Mouse (Mus musculus) lung, adult 10 weeks (tissue): ENCODE measurements around the gene Col4a3. TPM values are rescaled to one million over a fixed set of nuclear protein-coding genes. Genes with fewer than 3 reads are reported as not detected.

Experiments
- polyA plus RNA-seq: library from polyadenylated mRNA; stranded (reverse); fragments of 350-450 nt; fragmentation: Illumina TruSeq; extraction: RNeasy Lipid Tissue Mini Kit (QIAGEN cat#74804); gene quantifications from one replicate; pipeline ENCODE4 v1.2.3, GENCODE M21; 2014; ENCODE audit warnings: low read depth, low replicate concordance; ENCODE audit not compliant: insufficient read depth

Col4a3 gene
- polyA plus RNA-seq, result 14.0 TPM

DNA sequence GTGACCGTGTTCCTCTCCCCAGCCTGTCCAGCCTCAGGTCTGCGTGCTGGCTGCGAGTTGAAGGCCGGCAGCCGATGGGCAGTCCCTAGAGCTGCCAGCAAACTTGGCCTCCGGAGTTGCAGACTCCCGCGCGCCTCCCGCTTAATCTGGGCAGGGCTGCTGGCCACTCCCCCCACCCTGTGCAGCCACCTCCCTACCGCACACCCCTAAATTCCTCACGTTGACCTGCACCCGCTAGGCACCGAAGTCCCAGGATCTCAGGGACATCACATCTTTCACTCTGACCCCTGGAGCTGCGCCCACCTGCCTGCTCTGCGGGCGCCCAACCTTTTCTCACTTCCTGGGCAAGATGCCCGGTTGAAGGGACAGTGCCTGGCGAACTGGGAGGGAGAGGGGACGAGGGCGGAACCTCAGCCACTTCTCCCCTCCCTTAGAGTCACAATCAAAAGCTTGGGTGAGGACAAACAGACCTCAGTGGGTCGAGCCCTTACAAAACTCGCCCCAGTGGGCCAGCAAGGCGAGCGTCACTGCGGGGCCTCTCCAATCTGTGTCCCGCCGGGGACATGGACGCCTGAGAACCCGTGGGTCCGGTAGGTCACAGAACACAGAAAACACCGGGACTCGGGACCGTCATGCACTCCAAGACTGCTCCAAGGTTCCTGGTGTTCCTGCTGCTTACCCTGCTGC is at the start of gene Col4a3, which contains the start of gene Col4a4:
Gene Col4a3, plus strand, starts transcription at position 209 of the 687 bp plus-strand sequence.
Gene Col4a4, minus strand, starts transcription at position 137 of the 687 bp plus-strand sequence.

DNA sequence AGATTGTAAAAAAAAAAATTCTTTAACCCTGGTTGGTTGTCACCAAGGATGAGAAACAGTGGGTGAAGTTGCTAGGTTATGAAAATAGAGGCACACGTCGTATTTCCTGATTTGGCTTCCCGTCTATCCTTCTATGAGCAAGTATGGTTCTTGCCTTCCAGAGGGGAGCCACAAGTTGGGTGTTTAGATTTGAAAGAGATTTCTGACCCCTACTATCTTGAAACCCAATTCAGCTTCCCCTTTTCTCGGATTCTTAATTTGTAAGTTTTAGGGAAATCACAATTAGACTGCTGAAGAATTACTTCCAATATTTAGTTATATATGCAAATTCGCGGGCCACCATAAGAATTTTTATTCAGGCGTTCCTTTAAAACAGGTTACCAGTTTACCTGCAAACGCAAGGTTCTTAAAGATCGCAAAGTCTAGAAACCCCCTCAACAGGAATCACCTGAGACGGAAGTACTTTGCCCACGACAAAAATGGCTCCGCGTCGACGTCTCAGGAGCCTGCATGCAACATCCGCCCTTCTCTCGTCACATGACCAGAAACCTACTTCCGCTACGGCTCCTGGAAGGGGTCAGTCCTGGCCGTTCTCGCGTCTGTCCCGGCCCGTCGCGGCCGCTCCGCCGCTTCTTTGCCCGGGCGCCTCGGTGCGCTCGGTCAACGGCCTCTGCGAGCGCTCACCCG is 137.8 kb downstream of the Col4a3 start, which contains the start of gene Mff:
Gene Mff, plus strand, starts transcription at position 552 of the 687 bp plus-strand sequence.

DNA sequence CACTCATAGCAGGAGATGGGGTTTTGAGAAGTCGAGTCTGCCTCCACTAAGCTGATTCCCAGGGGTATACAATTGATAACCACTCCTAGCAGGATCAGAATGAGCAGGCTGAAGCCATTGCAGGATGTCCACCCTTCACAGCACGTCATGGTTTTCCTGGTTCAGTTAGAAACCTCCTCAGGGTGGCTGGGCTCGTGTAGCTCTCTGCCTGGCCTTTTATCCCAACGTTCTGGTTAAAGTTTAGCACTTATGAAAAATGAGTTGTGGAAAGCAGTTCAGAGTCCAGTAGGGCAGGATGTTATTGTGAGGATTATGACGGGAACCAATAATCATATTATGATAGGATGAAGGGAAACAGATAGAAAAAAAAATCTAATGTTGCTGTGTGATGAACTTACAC is 181.5 kb downstream of the Col4a3 start, which contains the start of gene Tm4sf20:
Gene Tm4sf20, minus strand, starts transcription at position 193 of the 400 bp plus-strand sequence.

DNA sequence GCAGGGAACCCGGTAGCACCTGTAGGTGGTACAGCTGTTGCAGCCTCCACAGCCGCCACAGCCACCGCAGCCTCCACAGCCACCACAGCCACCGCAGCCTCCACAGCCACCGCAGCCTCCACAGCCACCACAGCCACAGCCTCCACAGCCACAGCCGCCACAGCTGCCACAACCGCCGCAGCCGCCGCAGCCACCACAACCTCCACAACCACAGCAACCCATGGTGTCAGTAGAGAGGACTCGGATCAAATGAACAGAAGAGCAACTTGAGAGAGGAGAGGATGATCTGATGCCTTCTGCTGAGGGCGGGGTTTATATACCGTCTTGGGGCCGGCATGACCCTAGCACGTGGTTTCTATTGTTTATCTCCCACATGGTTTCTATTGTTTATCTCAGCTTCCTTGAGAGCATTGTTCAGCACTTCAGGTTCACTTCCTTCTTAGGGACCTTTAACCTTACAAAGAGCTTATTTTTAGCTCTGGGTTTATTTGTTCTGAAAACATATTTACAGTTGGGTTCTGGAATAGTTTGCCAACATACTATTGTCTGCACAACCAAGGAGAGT is 184.4 kb downstream of the Col4a3 start, which contains the start of gene Gm47791:
Gene Gm47791, minus strand, starts transcription at position 222 of the 565 bp plus-strand sequence.

Other genes starting within 250 kb of the Col4a3 start
- gene Col4a4, start 72 bp upstream of the Col4a3 start, polyA plus RNA-seq, result 11.7 TPM
- 96.3 TPM for gene Mff, start 138.0 kb downstream of the Col4a3 start, polyA plus RNA-seq
- not detected for gene Tm4sf20, start 181.5 kb downstream of the Col4a3 start, polyA plus RNA-seq
- gene Gm47791, start 184.3 kb downstream of the Col4a3 start, polyA plus RNA-seq, result not detected